Mouse (Mus musculus) liver, embryonic 11.5 days (tissue): Measurements from ENCODE around the gene Hoxc5. TPM values are rescaled to one million over a fixed set of nuclear protein-coding genes. Genes with fewer than 3 reads are reported as not detected.

Experiments used
- ATAC-seq: fragments of 200-750 bp; cut with Nextera tagmentation; replicated peaks from 2 replicates; pipeline ENCODE4 v1.8.0; 2017; ENCODE audit warnings: moderate number of reproducible peaks, mild to moderate bottlenecking, moderate TSS enrichment, moderate library complexity; ENCODE audit not compliant: low FRiP score
- DNase-seq: peaks from one replicate; pipeline ENCODE4 v3.0.0-alpha.2; 2017; ENCODE audit warnings: low spot score
- H3K27ac ChIP-seq: fragments of 300-500 bp; sonication (generic); 2 replicates; pipeline ENCODE4 v1.5.1; 2014; ENCODE audit warnings: mild to moderate bottlenecking, low read depth, low read length, control low read depth
- H3K27me3 ChIP-seq: fragments of 300-500 bp; sonication (generic); replicated peaks from 2 replicates; pipeline ENCODE4 v1.6.1; 2014; ENCODE audit warnings: low read length, mixed read lengths; ENCODE audit not compliant: control insufficient read depth, insufficient read depth
- H3K36me3 ChIP-seq: fragments of 300-500 bp; sonication (generic); 2 replicates; pipeline ENCODE4 v1.6.1; 2014; ENCODE audit warnings: mild to moderate bottlenecking, low read length, moderate library complexity, mixed read lengths; ENCODE audit not compliant: control insufficient read depth, insufficient read depth
- H3K4me1 ChIP-seq: fragments of 300-500 bp; sonication (generic); replicated peaks from 2 replicates; pipeline ENCODE4 v1.6.1; 2014; ENCODE audit warnings: low read length, mixed read lengths; ENCODE audit not compliant: control insufficient read depth, insufficient read depth
- H3K4me2 ChIP-seq: fragments of 300-500 bp; sonication (generic); 2 replicates; pipeline ENCODE4 v1.6.1; 2014; ENCODE audit warnings: mild to moderate bottlenecking, control low read depth, moderate library complexity
- H3K4me3 ChIP-seq: fragments of 300-500 bp; sonication (generic); 2 replicates; pipeline ENCODE4 v1.5.1; 2014; ENCODE audit warnings: low read depth, low read length, control low read depth
- H3K9ac ChIP-seq: fragments of 300-500 bp; sonication (generic); 2 replicates; pipeline ENCODE4 v1.6.1; 2014; ENCODE audit warnings: low read depth, low read length, control low read depth
- H3K9me3 ChIP-seq: fragments of 300-500 bp; sonication (generic); 2 replicates; pipeline ENCODE4 v1.6.1; 2016; ENCODE audit warnings: low read length, inconsistent platforms, mixed read lengths; ENCODE audit not compliant: control insufficient read depth
- WGBS: fragments of 180-500 bp; shearing (Covaris S2); extraction: QIAGEN DNeasy Blood & Tissue Kit; methylation state at CpG from one replicate; pipeline ENCODE4 v1.1.7; 2014; 5-methylcytosine and 5-hydroxymethylcytosine counted together
- polyA plus RNA-seq: library from polyadenylated mRNA; unstranded; fragments of >200 nt; fragmentation: Nextera tagmentation; extraction: Ambion mirVana; gene quantifications from 2 replicates; pipeline ENCODE4 v1.2.1, GENCODE M21; 2014

The Hoxc5 gene
- polyA plus RNA-seq, 1 experiment from 2014 or later: 4.1 TPM

- H3K36me3 ChIP-seq: no peaks in the 10 kb centered on the region
- no peak for DNase-seq
- H3K27ac ChIP-seq: no peak overlapping the region
- H3K4me3 ChIP-seq: no peak overlapping the region
- H3K9me3 ChIP-seq: no peaks in the 10 kb centered on the region
- 43% methylated on average over 2 of the region's 2 CpGs for WGBS
- peaks cover 78% of the 10 kb centered on the region for H3K27me3 ChIP-seq
- no peaks in the 10 kb centered on the region for H3K4me1 ChIP-seq
- H3K4me2 ChIP-seq: no peak overlapping the region
- no peak for ATAC-seq
- no peak overlapping the region for H3K9ac ChIP-seq
Measured at GRCm38 (mm10) chr15:103056396-103056795, 89.2 kb downstream of the Hoxc5 start.

- no peak for DNase-seq
- H3K4me3 ChIP-seq: peak overlapping the region; percentile 19; the same call in 1 of the 2 replicates
- no peak overlapping the region; the same call in 1 of the 2 replicates for H3K27ac ChIP-seq
Measured at GRCm38 (mm10) chr15:103058715-103059114, 91.5 kb downstream of the Hoxc5 start.

GRCm38 (mm10) chr15:103059393-103059992 is 92.2 kb downstream of the Hoxc5 start:
- H3K4me3 ChIP-seq: peak overlapping the region; percentile 19; the same call in 1 of the 2 replicates
- no peaks in the 10 kb centered on the region for H3K9me3 ChIP-seq
- H3K36me3 ChIP-seq: no peaks in the 10 kb centered on the region
- peak overlapping the region; percentile 78 for H3K27ac ChIP-seq
- peak overlapping the region; percentile 55 for H3K4me2 ChIP-seq
- peak overlapping the region; percentile 41 for H3K9ac ChIP-seq
- WGBS: 3% methylated on average over 21 of the region's 21 CpGs
- peaks cover 88% of the 10 kb centered on the region for H3K27me3 ChIP-seq
- no peaks in the 10 kb centered on the region for H3K4me1 ChIP-seq
- no peak for ATAC-seq
- DNase-seq: no peak

More at GRCm38 (mm10) chr15:103058715-103059114, 91.5 kb downstream of the Hoxc5 start:
- Histone ChIP-seq H3K4me2 (peak overlapping the region; percentile 55), H3K27me3 (peaks cover 89% of the 10 kb centered on the region), H3K9me3 (no peaks in the 10 kb centered on the region), H3K9ac (no peak overlapping the region), H3K4me1 (no peaks in the 10 kb centered on the region), H3K36me3 (no peaks in the 10 kb centered on the region)
- WGBS: 5% methylated on average over 12 of the region's 12 CpGs
- ATAC-seq: no peak

- Histone ChIP-seq H3K4me1 (no peaks in the 10 kb centered on the region), H3K9ac (no peak overlapping the region; the same call in 1 of the 2 replicates), H3K27me3 (peaks cover 89% of the 10 kb centered on the region), H3K9me3 (no peaks in the 10 kb centered on the region), H3K36me3 (no peaks in the 10 kb centered on the region), H3K4me3 (no peak overlapping the region), H3K4me2 (peak overlapping the region; percentile 55), H3K27ac (peak overlapping the region; percentile 78)
- ATAC-seq (no peak), DNase-seq (no peak)
- WGBS: 16% methylated on average over 11 of the region's 11 CpGs
Measured at GRCm38 (mm10) chr15:103060021-103060340, 92.7 kb downstream of the Hoxc5 start.

GRCm38 (mm10) chr15:103060341-103061130 is 93.3 kb downstream of the Hoxc5 start:
- Histone ChIP-seq H3K9ac (no peak overlapping the region), H3K36me3 (no peaks in the 10 kb centered on the region), H3K4me3 (no peak overlapping the region), H3K9me3 (no peaks in the 10 kb centered on the region), H3K27ac (peak overlapping the region; percentile 78), H3K27me3 (peaks cover 89% of the 10 kb centered on the region), H3K4me2 (peak overlapping the region; percentile 55), H3K4me1 (no peaks in the 10 kb centered on the region)
- WGBS: 3% methylated on average over 36 of the region's 36 CpGs
- DNase-seq (no peak), ATAC-seq (no peak)

GRCm38 (mm10) chr15:103061131-103061825 is 94.0 kb downstream of the Hoxc5 start:
- H3K9me3 ChIP-seq: no peaks in the 10 kb centered on the region
- peak overlapping the region; percentile 78; the same call in 1 of the 2 replicates for H3K27ac ChIP-seq
- peaks cover 92% of the 10 kb centered on the region for H3K27me3 ChIP-seq
- DNase-seq: no peak
- no peak overlapping the region for H3K9ac ChIP-seq
- H3K4me2 ChIP-seq: peak overlapping the region; percentile 55
- no peaks in the 10 kb centered on the region for H3K36me3 ChIP-seq
- no peaks in the 10 kb centered on the region for H3K4me1 ChIP-seq
- ATAC-seq: no peak
- WGBS: 3% methylated on average over 30 of the region's 30 CpGs
- H3K4me3 ChIP-seq: no peak overlapping the region

- ATAC-seq (no peak), DNase-seq (no peak)
- 9% methylated on average over 2 of the region's 2 CpGs for WGBS
- Histone ChIP-seq H3K4me2 (no peak overlapping the region), H3K27me3 (peaks cover 91% of the 10 kb centered on the region), H3K27ac (no peak overlapping the region), H3K4me3 (no peak overlapping the region), H3K9me3 (no peaks in the 10 kb centered on the region), H3K9ac (no peak overlapping the region), H3K36me3 (no peaks in the 10 kb centered on the region), H3K4me1 (no peaks in the 10 kb centered on the region)
Measured at GRCm38 (mm10) chr15:103061988-103062387, 94.7 kb downstream of the Hoxc5 start.

- WGBS: 33% methylated on average over 7 of the region's 7 CpGs
- H3K4me3 ChIP-seq: no peak overlapping the region
- H3K36me3 ChIP-seq: no peaks in the 10 kb centered on the region
- peaks cover 91% of the 10 kb centered on the region for H3K27me3 ChIP-seq
- H3K9ac ChIP-seq: no peak overlapping the region
- H3K27ac ChIP-seq: no peak overlapping the region
- H3K4me2 ChIP-seq: no peak overlapping the region
- DNase-seq: no peak
- ATAC-seq: no peak
- no peaks in the 10 kb centered on the region; the same call in 1 of the 2 replicates for H3K4me1 ChIP-seq
- H3K9me3 ChIP-seq: no peaks in the 10 kb centered on the region
Measured at GRCm38 (mm10) chr15:103065642-103066041, 98.4 kb downstream of the Hoxc5 start.
